15 mouse cellular contexts compared by ENCODE assay signal in genomic region chr11:95519299-95519698, GRCm38 (mm10). TPM values are rescaled to one million over a fixed set of nuclear protein-coding genes. Genes with fewer than 3 reads are reported as not detected.
"Had no signal": no experiment of that assay in that cellular context is flagged by ENCODE, and none has a peak within 500 bp of the region (broad histone marks: within the 10 kb centered on the region; RNA-seq: fewer than 3 reads in every experiment).

No protein-coding gene starts in this region.

- DNase-seq: kidney, adult 9 months; kidney, postnatal 36 days; layer of hippocampus, adult 9-11 months; lung, adult 18-20 months; midbrain, embryonic 14.5 days; right cerebral cortex, postnatal 14 days; thymus, postnatal 36 days had no signal

- H3K9me3 ChIP-seq: limb, embryonic 13.5 days; stomach, embryonic 15.5 days had no signal

- H3K4me3 ChIP-seq: limb, embryonic 13.5 days; stomach, embryonic 15.5 days had no signal

- H3K27ac ChIP-seq: kidney, postnatal 0 days; limb, embryonic 13.5 days; liver, embryonic 14.5 days; stomach, embryonic 15.5 days had no signal

- H3K4me2 ChIP-seq: limb, embryonic 13.5 days; stomach, embryonic 15.5 days had no signal

- H3K36me3 ChIP-seq: limb, embryonic 13.5 days; stomach, embryonic 15.5 days had no signal

- H3K9ac ChIP-seq: liver, embryonic 14.5 days; stomach, embryonic 15.5 days had no signal

RNA-seq across cellular contexts. Expression of gene Nxph3, which starts 4.9 kb away (rescaled TPM):
- total RNA-seq: liver, adult 2 months; megakaryocyte progenitor cell, adult 5-6 weeks; monocyte, adult 5-6 weeks had no signal
- polyA plus RNA-seq: thymus, postnatal 0 days had no signal
